Mouse (Mus musculus): Measurements from ENCODE around the gene 4933411K16Rik. TPM values are rescaled to one million over a fixed set of nuclear protein-coding genes. Genes with fewer than 3 reads are reported as not detected.
"Not testable (repeated sequence)": the region's sequence is repeated elsewhere in the genome, so short reads cannot be mapped to it uniquely, and the experiment has no call there.

The 4933411K16Rik gene
- polyA plus RNA-seq, 1 experiment from 2014 or later: not detected

DNA sequence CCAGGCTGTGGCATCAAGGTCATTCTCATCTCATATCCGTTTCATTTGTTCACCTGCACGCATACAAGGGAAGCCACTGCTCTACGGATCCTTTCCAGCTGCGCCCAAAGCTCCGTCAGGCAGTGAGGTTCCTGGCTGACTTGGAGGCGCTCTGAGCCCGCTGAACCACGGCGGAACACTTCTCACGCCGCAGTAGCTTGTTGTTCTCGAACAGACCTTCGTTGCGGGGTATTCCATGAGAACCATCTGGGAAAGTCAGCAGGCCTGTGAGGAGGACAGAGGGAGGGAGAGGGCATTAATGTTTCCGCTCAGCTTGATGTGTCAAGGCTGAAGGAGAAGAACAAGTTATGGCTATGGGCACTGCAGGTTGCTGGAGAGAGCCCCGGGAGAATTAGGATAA is 23.9 kb downstream of the 4933411K16Rik start:
- WGBS: 93% methylated on average over 16 of the region's 16 CpGs
- ATAC-seq (ENCODE audit: low FRiP score, low TSS enrichment) (no peak), DNase-seq (ENCODE audit: low spot score) (no peak)
- Histone ChIP-seq H3K4me2 (replicated peaks; ENCODE audit: low read depth) (no peak overlapping the region), H3K27ac (replicated peaks) (no peak overlapping the region), H3K36me3 (ENCODE audit: control insufficient read depth, insufficient read depth, low read length) (no peaks in the 10 kb centered on the region), H3K4me3 (ENCODE audit: low read depth, low read length) (no peak overlapping the region), H3K27me3 (ENCODE audit: control insufficient read depth, insufficient read depth, low read length) (no peaks in the 10 kb centered on the region), H3K4me1 (replicated peaks; ENCODE audit: control insufficient read depth, insufficient read depth) (no peaks in the 10 kb centered on the region), H3K9ac (ENCODE audit: low read length) (no peak overlapping the region), H3K9me3 (ENCODE audit: control insufficient read depth, low read length) (no peaks in the 10 kb centered on the region)
- TF ChIP-seq CTCF (IDR thresholded peaks at IDR 0.05; ENCODE audit: low read depth) (no peak), EP300 (optimal IDR thresholded peaks at IDR 0.05) (no peak)

DNA sequence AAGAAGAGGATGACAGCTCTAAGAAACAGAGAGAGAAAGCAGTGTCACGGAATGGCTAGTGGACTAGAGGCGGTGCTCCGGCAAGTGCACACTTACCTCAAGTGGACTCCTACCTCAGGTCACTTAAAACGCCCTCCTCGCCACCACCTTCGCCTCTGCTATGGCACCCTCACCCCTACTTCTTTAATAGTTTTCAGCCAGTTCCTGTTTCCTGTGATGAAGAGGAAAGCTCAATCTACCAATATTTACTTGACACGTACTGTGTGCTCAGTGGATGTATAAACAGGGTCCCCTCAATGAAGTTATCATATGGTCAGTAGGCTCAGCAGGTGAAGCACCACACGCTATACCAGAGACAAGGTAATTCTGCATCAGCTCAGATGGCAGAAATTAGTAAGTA is 26.5 kb downstream of the 4933411K16Rik start:
- ATAC-seq (ENCODE audit: low FRiP score, low TSS enrichment): no peak
- no peak for DNase-seq (ENCODE audit: low spot score)
- 91% methylated on average over 8 of the region's 8 CpGs for WGBS
- H3K9me3 ChIP-seq (ENCODE audit: control insufficient read depth, low read length): no peaks in the 10 kb centered on the region
- H3K27ac ChIP-seq (replicated peaks): no peak overlapping the region
- no peak overlapping the region for H3K4me3 ChIP-seq (ENCODE audit: low read depth, low read length)
- no peak overlapping the region for H3K9ac ChIP-seq (ENCODE audit: low read length)
- no peaks in the 10 kb centered on the region for H3K27me3 ChIP-seq (ENCODE audit: control insufficient read depth, insufficient read depth, low read length)
- H3K4me1 ChIP-seq (replicated peaks; ENCODE audit: control insufficient read depth, insufficient read depth): no peaks in the 10 kb centered on the region
- no peak overlapping the region for H3K4me2 ChIP-seq (replicated peaks; ENCODE audit: low read depth)
- TF ChIP-seq EP300 (optimal IDR thresholded peaks at IDR 0.05) (no peak), CTCF (IDR thresholded peaks at IDR 0.05; ENCODE audit: low read depth) (no peak)
- no peaks in the 10 kb centered on the region for H3K36me3 ChIP-seq (ENCODE audit: control insufficient read depth, insufficient read depth, low read length)

DNA sequence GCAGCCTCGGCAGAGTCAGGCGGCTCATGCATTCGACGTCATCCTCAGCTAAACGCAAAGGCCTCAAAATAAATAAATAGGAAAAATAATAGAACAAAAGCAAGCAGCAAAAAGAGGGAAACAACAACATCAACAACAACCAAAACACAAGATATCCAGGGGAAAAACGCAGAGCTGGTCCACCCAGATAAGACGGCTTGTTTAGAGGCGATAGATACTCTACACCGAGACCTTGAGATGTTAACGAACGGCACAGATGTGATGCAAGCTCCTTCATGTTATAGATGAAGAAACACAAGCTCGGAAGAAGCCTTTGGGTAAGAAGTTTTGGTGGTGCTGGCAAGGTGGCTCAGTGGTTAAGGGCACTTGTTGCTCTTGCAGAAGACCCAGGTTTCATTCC is 27.0 kb downstream of the 4933411K16Rik start:
- no peaks in the 10 kb centered on the region for H3K27me3 ChIP-seq (ENCODE audit: control insufficient read depth, insufficient read depth, low read length)
- no peak overlapping the region for H3K4me3 ChIP-seq (ENCODE audit: low read depth, low read length)
- ATAC-seq (ENCODE audit: low FRiP score, low TSS enrichment) (no peak), DNase-seq (ENCODE audit: low spot score) (no peak)
- H3K4me2 ChIP-seq (replicated peaks; ENCODE audit: low read depth): no peak overlapping the region
- H3K9me3 ChIP-seq (ENCODE audit: control insufficient read depth, low read length): no peaks in the 10 kb centered on the region
- no peak for TF ChIP-seq EP300 (optimal IDR thresholded peaks at IDR 0.05)
- no peak for TF ChIP-seq CTCF (IDR thresholded peaks at IDR 0.05; ENCODE audit: low read depth)
- H3K4me1 ChIP-seq (replicated peaks; ENCODE audit: control insufficient read depth, insufficient read depth): no peaks in the 10 kb centered on the region
- 94% methylated on average over 12 of the region's 12 CpGs for WGBS
- H3K36me3 ChIP-seq (ENCODE audit: control insufficient read depth, insufficient read depth, low read length): no peaks in the 10 kb centered on the region
- no peak overlapping the region for H3K27ac ChIP-seq (replicated peaks)
- no peak overlapping the region for H3K9ac ChIP-seq (ENCODE audit: low read length)

DNA sequence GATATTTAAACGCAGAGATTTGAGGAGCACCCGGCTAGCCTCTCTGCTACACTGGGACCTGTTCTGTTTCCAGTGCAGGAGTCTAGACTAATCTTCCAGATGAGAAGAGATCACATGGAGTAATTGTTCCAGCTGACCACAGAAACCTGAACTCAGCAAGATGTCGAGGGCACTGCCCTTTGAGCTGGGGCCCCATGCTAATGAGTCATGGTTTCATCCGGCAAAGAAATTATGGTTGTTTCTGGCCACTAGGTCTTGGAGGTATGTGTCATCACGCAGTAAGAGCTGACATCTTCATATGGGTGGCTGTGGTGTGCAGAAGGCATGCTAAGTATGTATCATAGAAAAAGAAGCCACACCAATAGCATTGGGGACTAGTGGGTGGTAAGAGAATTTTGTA is 27.9 kb downstream of the 4933411K16Rik start:
- H3K4me3 ChIP-seq (ENCODE audit: low read depth, low read length): no peak overlapping the region
- no peaks in the 10 kb centered on the region for H3K4me1 ChIP-seq (replicated peaks; ENCODE audit: control insufficient read depth, insufficient read depth)
- no peak overlapping the region for H3K4me2 ChIP-seq (replicated peaks; ENCODE audit: low read depth)
- no peaks in the 10 kb centered on the region for H3K27me3 ChIP-seq (ENCODE audit: control insufficient read depth, insufficient read depth, low read length)
- ATAC-seq (ENCODE audit: low FRiP score, low TSS enrichment) (no peak; the same call in 1 of the 2 replicates), DNase-seq (ENCODE audit: low spot score) (no peak)
- no peaks in the 10 kb centered on the region for H3K36me3 ChIP-seq (ENCODE audit: control insufficient read depth, insufficient read depth, low read length)
- no peak overlapping the region for H3K27ac ChIP-seq (replicated peaks)
- WGBS: 82% methylated on average over 5 of the region's 5 CpGs
- H3K9me3 ChIP-seq (ENCODE audit: control insufficient read depth, low read length): no peaks in the 10 kb centered on the region
- TF ChIP-seq CTCF (IDR thresholded peaks at IDR 0.05; ENCODE audit: low read depth) (no peak), EP300 (optimal IDR thresholded peaks at IDR 0.05) (no peak)
- H3K9ac ChIP-seq (ENCODE audit: low read length): no peak overlapping the region

DNA sequence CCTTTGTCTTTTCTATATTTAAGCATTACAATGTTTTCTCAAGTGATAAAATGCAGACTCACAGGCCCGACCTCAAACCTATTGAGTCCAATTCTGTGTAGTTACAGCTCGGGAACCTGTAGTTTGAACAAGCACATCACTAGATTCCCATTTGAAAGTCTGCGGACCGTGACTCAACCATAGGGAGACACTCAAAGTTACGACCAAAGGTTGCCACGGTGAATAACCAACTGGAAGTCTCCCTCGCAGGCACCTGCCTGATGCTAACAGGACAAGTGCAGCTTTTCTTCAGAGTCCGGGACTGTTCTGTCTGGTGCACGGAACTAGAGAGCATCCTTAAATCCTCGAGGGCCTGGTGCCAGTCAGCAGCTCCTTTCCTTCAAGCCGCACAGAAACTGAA is 28.4 kb downstream of the 4933411K16Rik start:
- no peaks in the 10 kb centered on the region for H3K9me3 ChIP-seq (ENCODE audit: control insufficient read depth, low read length)
- TF ChIP-seq CTCF (IDR thresholded peaks at IDR 0.05; ENCODE audit: low read depth): no peak
- ATAC-seq (ENCODE audit: low FRiP score, low TSS enrichment): no peak
- DNase-seq (ENCODE audit: low spot score): no peak
- H3K9ac ChIP-seq (ENCODE audit: low read length): no peak overlapping the region
- H3K27me3 ChIP-seq (ENCODE audit: control insufficient read depth, insufficient read depth, low read length): no peaks in the 10 kb centered on the region
- no peak overlapping the region for H3K4me3 ChIP-seq (ENCODE audit: low read depth, low read length)
- H3K27ac ChIP-seq (replicated peaks): no peak overlapping the region
- 84% methylated on average over 11 of the region's 11 CpGs for WGBS
- H3K4me1 ChIP-seq (replicated peaks; ENCODE audit: control insufficient read depth, insufficient read depth): no peaks in the 10 kb centered on the region
- no peaks in the 10 kb centered on the region for H3K36me3 ChIP-seq (ENCODE audit: control insufficient read depth, insufficient read depth, low read length)
- H3K4me2 ChIP-seq (replicated peaks; ENCODE audit: low read depth): no peak overlapping the region

DNA sequence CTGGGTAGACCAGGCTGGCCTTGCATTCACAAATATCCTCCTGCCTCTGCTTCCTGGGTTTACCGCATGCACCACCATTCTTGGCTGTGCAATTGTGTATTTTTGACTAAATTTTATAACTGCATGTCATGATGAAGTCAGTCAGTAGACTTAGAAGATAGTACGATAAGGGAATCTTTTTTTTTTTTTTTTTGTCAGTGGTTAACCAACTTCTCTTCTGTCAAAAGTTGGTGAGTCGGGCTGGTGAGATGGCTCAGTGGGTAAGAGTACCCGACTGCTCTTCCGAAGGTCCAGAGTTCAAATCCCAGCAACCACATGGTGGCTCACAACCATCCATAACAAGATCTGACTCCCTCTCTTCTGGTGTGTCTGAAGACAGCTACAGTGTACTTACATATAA is 29.6 kb downstream of the 4933411K16Rik start:
- DNase-seq (ENCODE audit: low spot score); H3K27ac ChIP-seq (replicated peaks); H3K36me3 ChIP-seq (ENCODE audit: control insufficient read depth, insufficient read depth, low read length); H3K9me3 ChIP-seq (ENCODE audit: control insufficient read depth, low read length); H3K4me1 ChIP-seq (replicated peaks; ENCODE audit: control insufficient read depth, insufficient read depth); H3K27me3 ChIP-seq (ENCODE audit: control insufficient read depth, insufficient read depth, low read length); ATAC-seq (ENCODE audit: low FRiP score, low TSS enrichment); H3K4me2 ChIP-seq (replicated peaks; ENCODE audit: low read depth); H3K9ac ChIP-seq (ENCODE audit: low read length); H3K4me3 ChIP-seq (ENCODE audit: low read depth, low read length): not testable (repeated sequence)
- 91% methylated on average over 5 of the region's 5 CpGs for WGBS

Measured in stomach, postnatal 0 days (tissue).